Mouse (Mus musculus): ENCODE data around the gene Klhl36.
"Not testable (repeated sequence)": the region's sequence is repeated elsewhere in the genome, so short reads cannot be mapped to it uniquely, and the experiment has no call there.

Gene Klhl36

DNA sequence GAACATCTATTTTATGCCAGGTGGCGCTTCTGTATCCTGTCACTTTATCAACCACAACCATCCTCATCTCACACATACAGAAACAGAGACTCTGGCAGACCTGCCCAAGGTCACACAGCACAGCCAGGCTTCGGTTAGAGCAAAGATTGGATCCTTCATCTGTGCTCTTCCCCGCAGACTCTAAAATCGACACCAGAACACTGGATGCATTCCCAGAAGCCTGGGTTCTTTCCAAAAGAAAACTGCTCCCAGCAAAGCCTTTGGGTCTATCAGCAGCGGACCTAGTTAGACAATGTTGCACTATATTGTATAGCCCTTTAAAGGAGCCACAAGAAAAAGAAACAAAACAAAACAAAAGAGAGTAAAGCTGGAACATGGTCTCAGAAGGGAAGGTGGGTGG is 26.8 kb upstream of the Klhl36 start:
- DNase-seq (ENCODE audit: low spot score): no peak

DNA sequence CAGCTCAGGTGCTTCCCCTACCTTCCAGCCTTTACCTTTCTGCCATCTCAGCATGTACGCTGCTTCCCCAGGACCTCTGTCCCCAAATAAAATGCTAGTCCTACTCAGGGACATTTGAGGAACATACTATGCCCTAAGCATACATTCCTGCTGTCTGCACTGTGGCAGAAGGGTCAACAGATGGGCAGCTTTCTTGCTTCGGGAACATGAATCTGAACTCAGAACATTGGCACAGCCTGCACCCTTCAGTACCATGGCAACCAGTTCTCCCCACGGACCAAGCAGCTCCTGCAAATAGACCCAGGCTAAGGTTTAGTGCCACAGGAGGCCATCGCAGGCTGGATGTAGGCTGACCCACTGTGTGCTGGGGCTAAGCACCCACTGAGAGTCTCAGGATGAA is 25.2 kb upstream of the Klhl36 start:
- no peak for DNase-seq (ENCODE audit: low spot score)

DNA sequence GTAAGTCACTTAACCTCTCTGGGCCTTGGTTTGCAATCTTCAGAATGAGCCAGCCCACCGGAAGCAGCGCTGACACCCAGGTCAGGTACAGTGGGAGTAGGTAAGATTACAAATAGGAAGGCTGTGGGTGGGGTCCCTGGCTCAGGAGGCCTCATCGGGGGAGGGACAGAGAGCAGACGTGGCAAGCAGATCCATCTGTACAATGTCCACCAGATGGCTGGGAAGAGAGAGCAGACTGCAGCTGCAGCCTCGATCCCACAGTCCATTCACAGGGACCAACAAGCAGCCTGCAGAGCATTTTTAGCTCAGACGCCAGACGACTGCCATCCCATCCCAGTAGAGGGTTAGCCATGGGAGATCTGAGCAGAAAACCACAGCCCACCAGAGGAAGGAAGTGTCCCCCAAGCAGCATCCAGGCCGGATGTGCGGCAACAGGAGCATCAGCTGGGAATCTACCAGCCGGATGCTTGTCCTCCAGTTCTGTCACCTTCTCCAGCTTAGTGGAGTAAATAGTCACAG is 24.5 kb upstream of the Klhl36 start:
- DNase-seq (ENCODE audit: low spot score): peak; percentile 57

DNA sequence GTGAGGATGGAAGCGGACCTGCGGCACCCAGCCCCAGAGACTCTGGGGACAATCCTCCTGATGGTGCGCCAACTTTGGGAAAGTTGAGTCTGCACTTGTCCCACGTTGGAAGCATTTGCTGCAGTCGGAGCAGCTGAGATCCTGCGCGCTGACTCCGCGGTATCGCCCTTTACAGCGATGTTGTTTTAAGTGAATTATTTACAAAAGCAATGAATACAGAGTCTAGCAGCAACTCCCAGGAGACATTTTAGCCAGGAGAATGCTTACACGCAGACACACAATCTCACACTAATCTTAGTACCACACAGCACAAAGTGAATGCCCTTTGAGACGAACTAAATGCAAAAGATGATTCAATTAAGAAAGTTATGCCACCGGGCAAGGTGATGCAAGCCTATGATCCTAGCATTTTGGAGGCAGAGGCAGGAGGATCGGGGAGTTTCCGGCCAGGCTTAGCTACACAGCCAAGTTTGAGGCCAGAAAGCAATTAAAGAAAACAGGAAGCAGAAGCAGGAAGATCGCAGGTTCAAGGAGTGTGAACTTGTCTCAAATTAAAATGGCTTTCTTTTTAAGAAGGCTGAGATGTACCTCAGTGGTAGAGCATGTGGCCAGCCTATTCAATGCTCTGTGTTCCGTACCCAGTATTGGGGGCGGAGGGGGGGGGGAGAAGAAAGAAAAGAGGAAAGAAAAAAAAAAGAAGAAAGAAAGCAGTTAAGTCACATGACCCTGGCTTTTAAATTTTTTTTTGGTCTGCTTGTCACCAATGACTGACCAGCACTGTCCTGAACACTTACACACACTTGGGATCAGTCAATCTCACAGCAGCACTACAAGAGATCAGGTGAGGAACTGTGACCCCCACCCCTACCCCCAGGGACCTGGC is 23.7 kb upstream of the Klhl36 start:
- peak; percentile 63 for DNase-seq (ENCODE audit: low spot score)

DNA sequence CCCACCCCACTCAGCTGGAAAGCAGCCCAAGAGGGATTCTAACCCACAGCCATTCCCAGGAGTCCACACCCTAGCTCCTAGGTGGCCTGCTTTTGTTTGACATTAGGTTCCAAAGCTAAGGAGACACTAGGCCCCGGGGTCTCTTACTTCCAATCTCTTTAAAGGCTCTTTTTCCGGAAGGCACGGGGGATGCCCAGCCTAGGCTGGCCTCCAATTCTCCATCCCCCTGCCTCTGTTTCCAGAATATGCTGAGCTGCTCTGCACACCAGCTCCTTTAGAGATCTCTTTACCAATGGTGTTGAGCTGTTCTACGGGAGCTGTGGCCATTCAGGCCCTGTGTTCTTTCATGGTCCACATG is 23.1 kb upstream of the Klhl36 start:
- DNase-seq (ENCODE audit: low spot score): no peak

DNA sequence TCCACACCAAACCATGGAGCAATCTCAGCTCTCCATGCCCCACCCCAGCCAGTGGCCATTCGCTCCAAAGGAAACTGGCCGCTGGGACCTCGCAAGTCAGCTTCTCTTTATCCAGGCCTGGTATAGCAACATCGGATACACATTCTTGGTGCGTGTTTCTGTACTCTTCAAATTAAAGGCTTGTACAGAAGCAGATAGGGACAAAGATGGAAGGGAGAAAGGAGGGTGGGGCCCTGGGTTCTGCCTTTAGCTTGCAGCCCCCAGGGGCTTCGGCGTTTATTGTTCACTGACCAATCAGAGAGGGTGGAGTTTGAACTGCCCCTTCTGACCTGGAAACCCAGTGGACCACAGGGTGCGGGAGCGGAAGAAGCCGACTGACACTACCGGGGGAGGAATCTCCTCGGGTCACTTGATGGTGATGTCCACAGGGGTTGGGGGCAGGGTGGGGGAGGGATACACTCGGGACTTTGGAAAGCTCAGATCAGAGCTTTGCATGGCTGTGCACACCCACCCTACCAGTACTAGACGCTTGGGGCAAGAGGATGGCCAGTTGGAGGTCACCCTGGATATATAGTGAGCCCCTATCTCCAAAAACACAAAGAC is 22.5 kb upstream of the Klhl36 start:
- no peak for DNase-seq (ENCODE audit: low spot score)

DNA sequence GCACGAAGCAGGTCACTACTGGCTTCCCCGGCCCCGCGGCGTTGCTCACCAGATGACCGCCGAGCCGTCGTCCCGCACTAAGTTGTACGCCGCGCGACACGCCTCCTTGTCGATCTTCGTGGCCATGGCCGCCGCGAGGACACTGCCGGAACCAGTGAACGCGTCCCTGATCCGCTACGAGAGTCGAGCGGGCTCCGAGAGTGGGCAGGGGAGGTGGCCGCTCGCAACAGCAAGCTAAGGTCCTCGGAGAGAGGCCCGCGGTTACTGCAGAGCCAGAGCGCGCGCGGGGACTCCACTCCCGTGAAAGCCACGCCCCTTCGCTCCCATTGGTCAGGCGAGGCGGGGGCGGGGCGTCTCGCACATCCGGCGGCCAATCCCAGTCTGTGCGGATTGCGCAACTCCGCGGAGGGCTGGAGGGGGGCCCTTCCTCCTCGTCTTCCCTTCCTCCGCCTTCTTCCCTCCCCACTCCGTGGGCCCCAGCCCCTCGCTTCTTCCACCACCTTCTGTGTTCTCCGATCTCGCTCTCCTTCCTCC is 21.7 kb upstream of the Klhl36 start, which contains the start of gene Cotl1:
Cotl1 (minus strand) TSS at position 270 of the 534 bp plus-strand sequence.
- DNase-seq (ENCODE audit: low spot score): peak; percentile 96

DNA sequence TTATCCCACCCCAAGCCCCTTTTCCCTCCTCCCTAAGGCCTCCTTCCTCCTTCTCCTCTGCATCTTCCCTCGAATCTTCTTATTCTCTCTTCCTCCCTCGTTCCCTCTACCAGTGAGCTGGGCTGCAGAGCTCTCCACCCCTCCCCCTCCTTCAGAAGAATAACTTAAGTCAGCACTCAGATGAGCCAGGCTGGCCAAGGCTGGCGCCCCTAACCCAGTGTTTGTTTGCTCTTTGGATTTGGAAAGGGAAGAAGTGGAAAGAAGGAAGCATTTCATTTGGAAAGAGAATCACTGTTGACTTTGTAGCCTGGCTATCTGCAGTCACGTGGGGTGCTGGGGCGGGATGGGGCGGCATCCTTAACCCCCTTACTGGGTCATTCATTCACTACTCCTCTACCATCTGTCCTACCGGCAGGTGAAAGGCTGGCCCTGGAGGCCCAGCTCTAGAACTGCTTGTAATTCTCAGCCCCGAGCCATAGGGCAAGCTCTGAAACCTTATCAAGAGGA is 21.1 kb upstream of the Klhl36 start:
- no peak for DNase-seq (ENCODE audit: low spot score)

DNA sequence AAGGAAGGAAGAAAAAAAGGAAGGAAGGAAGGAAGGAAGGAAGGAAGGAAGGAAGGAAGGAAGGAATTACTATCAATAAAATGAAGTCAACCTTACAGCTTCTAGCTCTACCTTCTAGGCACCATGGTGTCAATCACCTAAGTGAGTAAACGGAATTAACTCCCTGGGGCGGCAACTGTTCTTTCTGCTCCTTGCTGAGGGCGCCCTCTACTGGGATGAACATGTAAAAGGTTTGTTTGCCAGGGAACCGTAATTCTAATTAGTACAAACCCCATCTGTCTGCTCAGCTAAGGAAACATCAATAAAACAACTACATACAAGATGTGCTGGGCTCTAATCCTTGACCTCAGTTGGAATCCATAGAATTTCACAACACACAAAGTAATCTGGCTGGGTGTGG is 18.6 kb upstream of the Klhl36 start:
- DNase-seq (ENCODE audit: low spot score): peak; percentile 85

DNA sequence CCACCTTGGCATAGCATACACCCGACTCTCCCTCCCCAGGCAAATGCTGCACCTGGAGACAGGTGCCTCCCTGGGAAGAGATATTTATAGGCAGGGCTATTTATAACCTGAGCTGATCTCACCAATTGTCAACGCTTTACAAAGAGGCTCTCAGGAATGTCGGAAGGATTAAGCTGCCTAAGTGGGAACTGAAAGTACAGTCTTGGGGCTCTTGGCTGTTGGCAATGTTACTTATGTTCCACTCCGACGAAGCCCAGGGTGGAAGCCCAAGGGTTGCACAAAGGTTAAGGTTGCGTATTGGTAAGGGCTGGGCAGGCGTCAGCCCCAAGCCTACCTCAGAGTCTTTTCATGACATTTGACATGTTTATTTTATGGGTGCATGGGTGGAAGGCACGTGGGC is 17.5 kb upstream of the Klhl36 start:
- no peak for DNase-seq (ENCODE audit: low spot score)

DNA sequence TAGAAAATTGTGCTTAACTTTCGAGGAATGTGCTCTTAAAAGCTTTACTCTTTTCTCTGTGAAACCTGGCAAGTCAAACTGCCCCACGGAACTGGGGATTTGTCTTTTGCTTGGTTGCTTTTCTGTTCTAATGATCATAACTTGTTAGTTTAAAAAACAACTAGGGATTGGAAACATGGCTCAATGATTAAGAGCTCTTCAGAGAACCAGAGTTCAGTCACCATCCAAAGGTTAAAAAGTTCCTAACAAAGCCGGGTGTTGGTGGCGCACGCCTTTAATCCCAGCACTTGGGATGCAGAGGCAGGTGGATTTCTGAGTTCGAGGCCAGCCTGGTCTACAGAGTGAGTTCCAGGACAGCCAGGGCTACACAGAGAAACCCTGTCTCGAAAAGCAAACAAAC is 16.3 kb upstream of the Klhl36 start:
- DNase-seq (ENCODE audit: low spot score): not testable (repeated sequence)

DNA sequence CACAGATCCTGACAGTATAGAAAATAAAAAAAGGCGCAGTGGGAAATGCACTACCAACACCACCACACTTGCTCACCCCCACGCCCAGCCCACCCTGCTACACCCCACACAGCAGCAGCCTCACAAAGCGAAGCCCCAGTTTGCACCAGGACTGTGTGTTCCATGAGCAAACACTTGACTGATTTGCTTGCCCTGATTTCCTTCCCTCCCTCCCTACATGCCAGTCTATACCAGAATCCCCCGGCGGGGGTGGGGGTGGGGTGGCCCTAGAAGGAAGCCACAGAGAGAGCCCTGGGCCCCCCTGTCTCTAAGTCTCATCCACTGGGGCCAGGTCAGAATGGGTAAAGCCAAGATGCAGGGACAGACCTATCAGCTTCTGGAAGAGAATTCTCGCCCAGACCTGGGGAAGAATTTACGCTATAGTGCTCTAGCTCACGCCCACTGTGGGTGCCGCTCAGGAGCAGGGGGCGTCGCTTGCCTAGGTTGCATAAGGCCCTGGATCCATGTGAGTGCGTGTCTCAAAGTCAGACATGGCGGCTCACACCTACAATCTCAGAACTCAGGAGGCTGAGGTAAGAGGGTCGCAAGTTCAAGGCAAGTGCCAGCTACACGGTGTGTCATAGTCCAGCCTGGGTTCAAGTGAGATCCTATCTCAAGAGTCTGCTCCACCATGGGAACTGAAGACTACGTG is 14.7 kb upstream of the Klhl36 start:
- DNase-seq (ENCODE audit: low spot score): no peak

DNA sequence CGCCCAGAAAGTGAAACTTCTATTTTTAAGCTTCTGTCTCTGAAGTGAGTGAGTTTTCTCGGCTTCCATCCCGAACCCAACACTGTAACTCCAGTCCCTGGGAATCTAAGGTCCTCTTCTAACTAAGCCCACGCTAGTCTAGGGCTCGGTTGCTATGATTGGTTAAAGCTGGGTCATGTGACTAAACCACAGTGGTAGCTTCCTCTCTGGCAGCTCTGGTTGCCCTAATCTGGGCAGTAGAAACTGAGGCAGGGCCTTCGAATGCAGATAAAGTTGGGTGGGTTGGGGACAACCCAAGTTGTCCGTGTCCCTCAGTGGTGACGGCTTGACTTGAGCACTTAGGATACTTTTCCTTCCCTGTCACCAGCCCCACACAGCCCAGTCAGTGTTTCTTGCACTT is 8.5 kb upstream of the Klhl36 start:
- DNase-seq (ENCODE audit: low spot score): no peak

DNA sequence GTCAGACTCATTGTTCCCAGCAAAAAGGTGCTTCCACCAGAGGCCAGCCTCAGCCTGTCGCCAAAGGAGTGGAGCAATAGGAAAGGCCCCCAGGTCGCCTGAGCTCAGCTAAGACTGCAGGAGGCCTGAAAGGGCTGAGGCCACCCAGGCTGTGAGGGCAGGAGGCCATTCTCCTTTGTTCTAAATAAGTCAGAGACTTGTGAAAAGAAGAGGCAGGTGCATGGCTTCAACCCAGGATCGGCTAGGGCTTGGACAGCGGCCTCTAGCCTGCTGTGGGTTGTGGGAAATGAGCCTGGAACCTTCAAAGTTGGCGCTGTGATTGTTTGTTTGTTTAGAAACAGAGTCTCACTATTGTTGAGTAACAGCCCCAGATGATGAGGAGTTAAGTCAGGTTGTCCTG is 8.0 kb upstream of the Klhl36 start:
- DNase-seq (ENCODE audit: low spot score): no peak

DNA sequence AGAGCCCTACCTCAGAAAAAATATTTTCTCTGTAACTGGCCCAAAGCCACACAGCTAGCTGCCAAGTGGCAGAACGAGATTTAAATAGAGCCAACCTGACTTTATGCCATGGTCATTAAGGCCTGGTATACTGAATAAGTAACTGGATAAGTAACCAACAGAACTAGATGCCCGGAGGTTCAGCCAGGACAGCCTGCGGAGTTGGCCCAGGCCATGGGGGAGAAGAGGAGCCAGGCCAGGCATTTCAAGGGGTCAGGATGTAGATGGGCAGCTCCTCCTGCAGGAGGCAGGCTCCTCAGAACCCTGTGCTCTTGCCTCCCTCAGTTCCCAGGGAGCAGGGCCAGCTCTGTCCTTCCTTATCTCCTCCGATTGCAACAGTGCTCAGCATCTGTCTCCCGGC is 6.4 kb upstream of the Klhl36 start:
- no peak for DNase-seq (ENCODE audit: low spot score)

DNA sequence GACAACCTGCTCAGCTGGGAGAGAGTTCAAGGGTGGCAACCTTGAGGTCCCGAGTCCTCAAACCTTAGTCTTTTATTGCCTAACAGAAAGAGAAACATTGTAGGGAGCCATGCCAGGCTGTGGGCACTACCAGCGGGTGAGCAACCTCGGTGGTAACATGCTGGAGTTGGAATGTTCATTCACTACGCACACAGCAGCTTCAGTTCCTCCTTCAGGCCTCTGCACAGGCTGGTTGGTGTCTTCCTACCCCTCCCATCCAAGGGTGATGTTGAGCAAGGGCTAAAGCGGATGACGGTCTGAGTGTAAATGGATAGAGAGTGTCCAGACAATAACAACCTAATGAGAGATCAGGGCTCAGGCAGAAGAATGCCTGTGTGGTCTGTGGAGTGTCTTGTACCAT is 4.3 kb upstream of the Klhl36 start:
- DNase-seq (ENCODE audit: low spot score): no peak

DNA sequence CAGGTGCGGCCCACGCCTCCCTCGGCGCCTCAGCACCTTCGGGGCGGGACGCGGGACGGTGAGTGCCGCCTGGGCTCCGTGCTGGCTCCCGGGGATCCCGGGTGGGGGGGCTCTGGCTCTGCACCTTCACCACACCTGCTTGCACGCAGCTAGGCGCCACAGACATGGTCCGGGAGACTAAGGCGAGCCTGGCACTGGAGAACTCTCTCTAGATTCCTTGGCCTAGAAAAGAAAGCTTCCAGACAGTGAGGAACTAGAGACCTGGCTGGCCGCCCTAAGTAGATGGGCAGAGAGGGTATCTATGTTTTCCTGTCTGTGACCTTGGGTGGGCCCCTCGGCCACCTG is 296 bp downstream of the Klhl36 start:
- DNase-seq (ENCODE audit: low spot score): no peak

DNA sequence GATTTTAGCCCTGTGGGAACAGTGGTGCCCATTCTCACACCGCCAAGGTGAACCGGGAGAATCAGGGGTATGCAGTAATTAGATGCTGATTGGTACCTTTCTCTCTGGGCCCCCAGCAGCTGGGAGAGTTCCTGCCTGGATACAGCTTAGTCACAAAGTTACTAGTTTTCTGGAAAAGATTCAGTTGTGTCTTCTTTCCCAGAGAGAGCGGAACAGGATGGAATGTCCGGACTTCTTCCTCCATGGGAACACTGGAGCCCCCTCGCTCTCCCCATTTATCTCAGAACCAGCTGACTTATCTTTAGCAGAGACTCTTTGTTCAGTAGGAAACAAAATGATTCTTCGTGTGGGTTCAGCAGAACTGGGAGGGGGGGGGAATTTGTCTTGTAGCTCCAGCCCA is 683 bp downstream of the Klhl36 start:
- no peak for DNase-seq (ENCODE audit: low spot score)

DNA sequence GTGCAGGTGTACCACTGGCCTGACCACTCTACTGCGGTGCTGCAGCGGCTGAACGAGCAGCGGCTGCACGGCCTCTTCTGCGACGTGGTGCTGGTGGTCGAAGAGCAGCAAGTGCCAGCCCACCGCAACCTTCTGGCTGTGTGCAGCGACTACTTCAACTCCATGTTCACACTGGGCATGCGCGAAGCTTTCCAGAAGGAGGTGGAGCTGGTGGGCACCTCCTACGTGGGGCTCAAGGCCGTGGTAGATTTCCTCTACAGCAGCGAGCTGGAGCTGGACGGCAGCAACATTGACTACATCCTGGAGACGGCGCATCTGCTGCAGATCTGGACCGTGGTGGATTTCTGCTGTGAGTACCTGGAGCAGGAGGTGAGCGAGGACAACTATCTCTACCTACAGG is 7.5 kb downstream of the Klhl36 start:
- no peak for DNase-seq (ENCODE audit: low spot score)

DNA sequence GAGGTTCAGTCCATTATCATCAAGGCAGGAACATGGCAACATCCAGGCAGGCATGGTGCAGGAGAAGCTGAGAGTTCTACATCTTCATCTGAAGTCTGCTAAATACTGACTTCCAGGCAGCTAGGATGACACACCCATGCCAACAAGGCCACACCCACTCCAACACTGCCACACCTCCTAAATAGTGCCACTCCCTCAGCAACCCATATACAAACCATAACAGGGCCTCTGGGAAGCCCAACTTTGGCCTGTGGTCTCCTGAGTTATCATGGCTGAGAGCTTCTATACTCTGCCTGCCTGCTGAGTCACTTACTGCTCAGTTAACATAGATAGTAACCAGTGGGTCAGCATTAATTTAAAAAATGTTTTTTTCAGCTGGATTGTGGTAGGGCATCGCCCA is 11.1 kb downstream of the Klhl36 start:
- no peak for DNase-seq (ENCODE audit: low spot score)

DNA sequence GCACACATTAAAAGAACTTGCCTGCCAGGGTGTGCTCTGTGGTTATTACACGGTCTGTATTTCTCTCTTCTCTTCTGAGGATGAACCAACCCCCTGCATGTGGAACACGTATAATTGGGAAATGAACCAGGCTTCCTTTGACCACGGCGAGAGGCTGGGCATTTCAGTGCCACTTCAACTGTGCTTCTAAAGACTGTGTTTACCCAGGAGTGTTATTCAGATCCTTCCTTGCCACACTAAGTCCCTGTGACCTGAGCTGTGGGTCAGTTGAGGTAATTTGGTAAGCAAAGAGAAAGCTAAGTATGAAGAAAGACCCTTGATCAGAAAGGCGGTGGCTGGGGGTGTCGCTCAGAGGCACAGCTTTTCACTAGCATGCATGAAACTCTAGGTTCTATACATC is 19.2 kb downstream of the Klhl36 start:
- DNase-seq (ENCODE audit: low spot score): no peak

DNA sequence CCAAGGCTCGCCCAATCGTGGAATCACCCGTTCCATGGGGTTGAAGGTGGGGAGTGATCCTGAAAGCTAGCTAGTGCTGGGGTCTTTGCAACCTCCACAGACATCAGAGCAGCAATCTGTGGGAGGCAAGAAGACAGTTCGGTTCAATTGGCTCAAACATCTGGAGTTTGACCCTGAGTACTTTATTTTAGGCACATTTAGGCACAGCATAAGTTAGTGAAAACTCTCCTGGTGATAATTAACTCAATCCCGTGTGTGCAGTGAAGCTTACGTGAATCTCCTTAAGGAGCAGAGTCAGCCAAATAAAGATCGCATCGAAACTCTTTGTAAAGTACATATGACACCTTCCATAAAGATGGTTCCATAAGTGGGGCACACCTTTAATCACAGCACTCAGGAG is 19.9 kb downstream of the Klhl36 start:
- no peak for DNase-seq (ENCODE audit: low spot score)

DNA sequence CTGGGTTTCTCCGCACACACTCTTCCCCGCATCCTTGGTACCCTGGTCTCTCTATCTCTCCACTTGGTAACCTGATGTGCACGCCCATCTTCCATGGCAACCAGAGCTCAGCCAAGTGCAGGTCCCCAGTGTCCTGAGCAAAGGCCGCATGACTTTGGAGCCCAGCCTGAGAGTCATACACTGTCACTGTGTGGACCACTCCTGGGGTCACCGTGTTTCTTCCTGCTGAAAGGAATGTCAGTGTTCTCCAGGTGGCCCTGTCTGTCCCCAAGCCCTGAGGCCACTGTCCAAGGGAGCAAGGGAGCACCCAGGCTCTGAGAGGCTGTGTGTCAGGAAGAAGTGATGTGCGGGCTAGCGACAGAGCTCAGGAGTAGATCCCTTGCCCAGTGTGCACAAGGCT is 21.2 kb downstream of the Klhl36 start:
- DNase-seq (ENCODE audit: low spot score): no peak

All from T-cell, adult 2 months (primary cell).